Mouse (Mus musculus): ENCODE data around the gene Fnip2.
"Not testable (repeated sequence)": the region's sequence is repeated elsewhere in the genome, so short reads cannot be mapped to it uniquely, and the experiment has no call there.

The Fnip2 gene

GRCm38 (mm10) chr3:79567703-79568362 lies at the start of gene Fnip2:
Gene Fnip2, minus strand, starts transcription at chr3:79567796.
- DNase-seq (ENCODE audit: low spot score) = peak; percentile 69

- DNase-seq (ENCODE audit: low spot score) = no peak
Measured at GRCm38 (mm10) chr3:79609886-79610285, 42.3 kb upstream of the Fnip2 start.

GRCm38 (mm10) chr3:79595468-79595867 lies 27.9 kb upstream of the Fnip2 start:
- DNase-seq (ENCODE audit: low spot score) = no peak

- DNase-seq (ENCODE audit: low spot score) = no peak
Measured at GRCm38 (mm10) chr3:79591793-79592471, 24.3 kb upstream of the Fnip2 start.

GRCm38 (mm10) chr3:79590863-79591792 lies 23.5 kb upstream of the Fnip2 start, which contains the start of gene Ppid:
Gene Ppid, plus strand, starts transcription at chr3:79591342.
- peak; percentile 59 for DNase-seq (ENCODE audit: low spot score)

- DNase-seq (ENCODE audit: low spot score) = no peak
Measured at GRCm38 (mm10) chr3:79589671-79590070, 22.1 kb upstream of the Fnip2 start.

- peak; percentile 86 for DNase-seq (ENCODE audit: low spot score)
Measured at GRCm38 (mm10) chr3:79586804-79587203, 19.2 kb upstream of the Fnip2 start.

- no peak for DNase-seq (ENCODE audit: low spot score)
Measured at GRCm38 (mm10) chr3:79579891-79580575, 12.4 kb upstream of the Fnip2 start.

- DNase-seq (ENCODE audit: low spot score) = no peak
Measured at GRCm38 (mm10) chr3:79578164-79578563, 10.6 kb upstream of the Fnip2 start.

GRCm38 (mm10) chr3:79577606-79578005 lies 10.0 kb upstream of the Fnip2 start:
- no peak for DNase-seq (ENCODE audit: low spot score)

GRCm38 (mm10) chr3:79576865-79577264 lies 9.3 kb upstream of the Fnip2 start:
- no peak for DNase-seq (ENCODE audit: low spot score)

- no peak for DNase-seq (ENCODE audit: low spot score)
Measured at GRCm38 (mm10) chr3:79576468-79576816, 8.8 kb upstream of the Fnip2 start.

GRCm38 (mm10) chr3:79575576-79576467 lies 8.2 kb upstream of the Fnip2 start:
- DNase-seq (ENCODE audit: low spot score) = no peak

- no peak for DNase-seq (ENCODE audit: low spot score)
Measured at GRCm38 (mm10) chr3:79574336-79574735, 6.7 kb upstream of the Fnip2 start.

- not testable (repeated sequence) for DNase-seq (ENCODE audit: low spot score)
Measured at GRCm38 (mm10) chr3:79573376-79573775, 5.8 kb upstream of the Fnip2 start.

GRCm38 (mm10) chr3:79572399-79572798 lies 4.8 kb upstream of the Fnip2 start:
- DNase-seq (ENCODE audit: low spot score) = no peak

GRCm38 (mm10) chr3:79569351-79569681 lies 1.7 kb upstream of the Fnip2 start:
- no peak for DNase-seq (ENCODE audit: low spot score)

- no peak for DNase-seq (ENCODE audit: low spot score)
Measured at GRCm38 (mm10) chr3:79568629-79569350, 1.2 kb upstream of the Fnip2 start.

- DNase-seq (ENCODE audit: low spot score) = peak; percentile 24
Measured at GRCm38 (mm10) chr3:79566716-79567691, 592 bp downstream of the Fnip2 start.

Data from ovary, postnatal 14 days (tissue).